Mouse (Mus musculus) heart, postnatal 0 days (tissue): ENCODE measurements around the gene Glp2r. TPM values are rescaled to one million over a fixed set of nuclear protein-coding genes. Genes with fewer than 3 reads are reported as not detected.

Experiments
- ATAC-seq: fragments of 200-750 bp; cut with Nextera tagmentation; 2 replicates; pipeline ENCODE4 v1.8.0; 2017; ENCODE audit warnings: low read depth, moderate number of reproducible peaks, moderate library complexity; ENCODE audit not compliant: insufficient read depth
- DNase-seq: peaks from one replicate; pipeline ENCODE4 v3.0.0-alpha.2; 2016; ENCODE audit warnings: low spot score
- H3K27ac ChIP-seq: fragments of 300-500 bp; sonication (generic); 2 replicates; pipeline ENCODE4 v1.5.1; 2014; ENCODE audit warnings: low read depth, mild to moderate bottlenecking
- H3K27me3 ChIP-seq: fragments of 300-500 bp; sonication (generic); 2 replicates; pipeline ENCODE4 v1.6.1; 2014; ENCODE audit warnings: low read length, mixed read lengths; ENCODE audit not compliant: control insufficient read depth, insufficient read depth
- H3K36me3 ChIP-seq: fragments of 300-500 bp; sonication (generic); replicated peaks from 2 replicates; pipeline ENCODE4 v1.6.1; 2014; ENCODE audit warnings: low read length, mixed read lengths; ENCODE audit not compliant: control insufficient read depth, insufficient read depth
- H3K4me1 ChIP-seq: fragments of 300-500 bp; sonication (generic); 2 replicates; pipeline ENCODE4 v1.6.1; 2014; ENCODE audit warnings: antibody characterized with exemption; ENCODE audit not compliant: control insufficient read depth, insufficient read depth
- H3K4me2 ChIP-seq: fragments of 300-500 bp; sonication (generic); 2 replicates; pipeline ENCODE4 v1.6.1; 2014; ENCODE audit warnings: low read depth, mild to moderate bottlenecking, low read length, moderate library complexity
- H3K4me3 ChIP-seq: fragments of 300-500 bp; sonication (generic); 2 replicates; pipeline ENCODE4 v1.5.1; 2014; ENCODE audit warnings: low read depth, low read length
- H3K9ac ChIP-seq: fragments of 300-500 bp; sonication (generic); replicated peaks from 2 replicates; pipeline ENCODE4 v1.6.1; 2014; ENCODE audit warnings: low read depth, low read length, mixed read lengths
- H3K9me3 ChIP-seq: fragments of 300-500 bp; sonication (generic); replicated peaks from 2 replicates; pipeline ENCODE4 v1.6.1; 2016; ENCODE audit warnings: low read length; ENCODE audit not compliant: control insufficient read depth
- CTCF ChIP-seq: IDR thresholded peaks from 2 replicates; pipeline ENCODE4 v1.5.1; 2016; ENCODE audit warnings: antibody characterized with exemption, control low read depth, low read depth
- EP300 ChIP-seq: IDR thresholded peaks from 2 replicates; pipeline ENCODE4 v1.6.1; 2016; ENCODE audit warnings: antibody characterized with exemption, low read depth
- WGBS: fragments of 180-500 bp; shearing (Covaris S2); extraction: QIAGEN DNeasy Blood & Tissue Kit; methylation state at CpG from one replicate; pipeline ENCODE4 v1.1.7; 2014; 5-methylcytosine and 5-hydroxymethylcytosine counted together
- polyA plus RNA-seq: library from polyadenylated mRNA; unstranded; fragments of >200 nt; fragmentation: Nextera tagmentation; extraction: Ambion mirVana; gene quantifications from 2 replicates; pipeline ENCODE4 v1.2.1, GENCODE M21; 2015
- total RNA-seq: library from RNA; depleted of rRNA; stranded (reverse); fragments of >200 nt; gene quantifications from 2 replicates; pipeline ENCODE4 v1.2.3, GENCODE M21; 2014; ENCODE audit warnings: low replicate concordance

Gene Glp2r
- total and polyA plus RNA-seq, 2 experiments from 2014 or later: not detected

DNA sequence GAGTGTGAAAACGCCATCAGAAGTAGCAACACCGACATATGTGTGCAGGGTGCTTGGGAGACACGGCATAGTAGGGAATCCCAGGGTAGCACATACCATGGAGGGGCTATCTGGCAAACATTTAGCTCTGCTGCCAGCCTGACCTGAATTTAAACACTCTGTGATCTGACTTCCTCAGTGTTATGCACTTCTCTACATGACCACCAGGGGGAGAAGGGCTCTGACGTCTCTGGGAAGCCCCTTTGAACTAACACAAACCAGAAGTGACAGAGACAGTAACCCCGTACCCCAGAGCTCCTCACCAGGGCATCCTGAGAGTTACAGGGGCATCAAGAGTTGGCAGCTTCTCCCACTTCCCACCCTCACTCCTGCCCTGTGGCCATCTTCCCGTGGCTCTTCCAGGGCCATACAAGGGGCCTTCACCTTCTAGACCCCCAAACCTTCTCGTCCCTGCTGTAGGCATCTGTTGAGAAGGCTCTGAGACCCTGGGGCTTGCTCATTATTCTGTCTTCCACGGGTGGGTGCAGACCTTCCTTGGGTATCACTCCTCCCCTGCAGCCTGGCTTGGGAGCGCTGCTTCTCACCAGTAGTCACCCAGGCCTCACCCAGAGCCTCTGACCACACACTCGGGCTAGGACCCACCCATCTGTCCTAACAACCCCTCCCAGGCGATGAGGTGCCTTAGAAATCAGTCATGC, 113.1 kb downstream of the Glp2r start:
- no peaks in the 10 kb centered on the region for H3K4me1 ChIP-seq
- ATAC-seq (peak; percentile 66), DNase-seq (peak; percentile 65)
- TF ChIP-seq CTCF: peak; percentile 90
- no peak for TF ChIP-seq EP300
- no peaks in the 10 kb centered on the region for H3K27me3 ChIP-seq
- no peak overlapping the region for H3K4me3 ChIP-seq
- no peak overlapping the region for H3K27ac ChIP-seq
- H3K4me2 ChIP-seq: no peak overlapping the region
- no peaks in the 10 kb centered on the region; the same call in 1 of the 2 replicates for H3K36me3 ChIP-seq
- H3K9ac ChIP-seq: 0 out of 2 replicates have a peak overlapping the region, but pooled peaks have one; percentile 5
- 43% methylated on average over 11 of the region's 11 CpGs for WGBS
- H3K9me3 ChIP-seq: no peaks in the 10 kb centered on the region

DNA sequence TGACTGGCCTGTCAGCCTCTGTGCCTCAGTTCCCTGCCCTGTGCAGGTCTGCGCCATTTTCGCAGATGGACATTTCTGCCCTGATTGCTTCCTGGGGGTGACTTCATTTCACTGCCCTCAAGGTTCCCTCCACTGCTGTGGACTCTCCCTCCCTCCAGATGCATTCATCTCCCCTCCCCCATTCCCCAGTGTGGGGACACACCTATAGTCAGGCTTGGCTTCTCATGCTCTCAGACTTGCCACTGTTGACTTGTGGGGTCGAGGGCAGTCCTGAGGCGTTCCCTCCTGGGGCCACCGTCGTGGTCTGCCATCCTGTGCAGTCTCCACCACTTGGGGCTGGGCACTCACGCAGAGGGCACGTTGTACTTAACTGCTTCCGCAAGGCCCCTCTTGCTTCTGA, 114.1 kb downstream of the Glp2r start:
- H3K4me1 ChIP-seq: no peaks in the 10 kb centered on the region; the same call in 1 of the 2 replicates
- no peak overlapping the region for H3K4me3 ChIP-seq
- H3K27ac ChIP-seq: no peak overlapping the region
- no peak for TF ChIP-seq CTCF
- TF ChIP-seq EP300: no peak
- no peaks in the 10 kb centered on the region for H3K27me3 ChIP-seq
- WGBS: 88% methylated on average over 9 of the region's 9 CpGs
- DNase-seq (no peak), ATAC-seq (no peak)
- H3K4me2 ChIP-seq: no peak overlapping the region
- no peaks in the 10 kb centered on the region for H3K36me3 ChIP-seq
- H3K9me3 ChIP-seq: no peaks in the 10 kb centered on the region
- H3K9ac ChIP-seq: no peak overlapping the region

DNA sequence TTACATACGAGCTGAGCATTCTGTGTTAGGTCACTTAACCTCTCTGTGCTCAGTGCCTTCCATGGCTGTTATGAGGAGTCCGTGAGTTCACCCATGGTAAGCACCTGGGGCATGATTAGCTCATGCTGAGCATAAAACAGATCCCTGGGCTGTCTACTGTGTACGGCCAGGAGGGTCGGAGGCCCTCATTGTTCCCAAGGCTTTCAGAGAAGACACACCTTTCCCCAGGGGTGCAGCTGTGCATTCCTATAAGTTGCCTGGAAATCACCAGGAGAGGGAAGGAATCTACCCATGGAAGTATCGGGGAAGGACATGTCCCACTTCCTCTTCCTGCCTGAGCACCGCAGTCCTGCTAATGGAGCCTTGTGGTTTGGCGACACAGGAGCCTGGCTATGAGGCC, 114.6 kb downstream of the Glp2r start:
- ATAC-seq (no peak), DNase-seq (no peak)
- WGBS: 83% methylated on average over 7 of the region's 7 CpGs
- TF ChIP-seq CTCF (no peak), EP300 (no peak)
- H3K4me2 ChIP-seq: no peak overlapping the region
- no peak overlapping the region for H3K9ac ChIP-seq
- no peak overlapping the region for H3K4me3 ChIP-seq
- H3K36me3 ChIP-seq: no peaks in the 10 kb centered on the region
- H3K27me3 ChIP-seq: no peaks in the 10 kb centered on the region
- H3K4me1 ChIP-seq: no peaks in the 10 kb centered on the region; the same call in 1 of the 2 replicates
- no peak overlapping the region for H3K27ac ChIP-seq
- no peaks in the 10 kb centered on the region for H3K9me3 ChIP-seq

GRCm38 (mm10) chr11:67655236-67655959, 115.6 kb downstream of the Glp2r start:
- Histone ChIP-seq H3K27me3 (no peaks in the 10 kb centered on the region), H3K9me3 (no peaks in the 10 kb centered on the region), H3K4me2 (no peak overlapping the region), H3K27ac (no peak overlapping the region), H3K4me3 (no peak overlapping the region), H3K9ac (no peak overlapping the region), H3K4me1 (no peaks in the 10 kb centered on the region; the same call in 1 of the 2 replicates), H3K36me3 (no peaks in the 10 kb centered on the region)
- DNase-seq (no peak), ATAC-seq (peak; percentile 12; the same call in 1 of the 2 replicates)
- 50% methylated on average over 17 of the region's 17 CpGs for WGBS
- TF ChIP-seq CTCF: no peak

DNA sequence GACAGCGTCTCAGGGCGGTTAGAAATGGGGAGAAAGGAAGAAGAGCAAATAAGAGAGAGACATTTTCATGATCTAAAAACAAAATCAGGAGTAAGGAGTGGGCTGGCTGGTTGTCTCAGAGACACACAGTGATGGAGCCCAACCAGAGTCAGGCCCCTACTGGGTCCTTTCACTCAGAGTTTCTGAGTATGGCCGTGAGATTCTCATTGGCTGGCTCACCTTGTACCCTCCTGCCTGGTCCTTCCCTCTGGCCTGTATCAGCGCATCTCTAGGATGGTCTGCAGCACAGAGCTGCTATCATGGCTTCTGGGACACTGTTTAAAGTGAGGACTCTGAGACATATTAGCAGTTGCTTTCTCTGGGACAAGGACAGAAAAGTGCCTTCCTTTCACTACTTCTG, 116.4 kb downstream of the Glp2r start:
- H3K36me3 ChIP-seq: no peaks in the 10 kb centered on the region

More for the DNA sequence above, 116.4 kb downstream of the Glp2r start:
- TF ChIP-seq EP300 (no peak), CTCF (no peak)
- DNase-seq (no peak), ATAC-seq (no peak)
- Histone ChIP-seq H3K4me2 (no peak overlapping the region), H3K27ac (no peak overlapping the region), H3K4me1 (no peaks in the 10 kb centered on the region; the same call in 1 of the 2 replicates), H3K4me3 (no peak overlapping the region), H3K9me3 (no peaks in the 10 kb centered on the region), H3K9ac (no peak overlapping the region), H3K27me3 (no peaks in the 10 kb centered on the region)
- WGBS: 88% methylated on average over 4 of the region's 4 CpGs
